Mouse (Mus musculus): ENCODE data around the gene Jmjd8. TPM values are rescaled to one million over a fixed set of nuclear protein-coding genes. Genes with fewer than 3 reads are reported as not detected.

The Jmjd8 gene
- total and polyA plus RNA-seq, 2 experiments from 2014 or later = 26.2 to 32.2 TPM

DNA sequence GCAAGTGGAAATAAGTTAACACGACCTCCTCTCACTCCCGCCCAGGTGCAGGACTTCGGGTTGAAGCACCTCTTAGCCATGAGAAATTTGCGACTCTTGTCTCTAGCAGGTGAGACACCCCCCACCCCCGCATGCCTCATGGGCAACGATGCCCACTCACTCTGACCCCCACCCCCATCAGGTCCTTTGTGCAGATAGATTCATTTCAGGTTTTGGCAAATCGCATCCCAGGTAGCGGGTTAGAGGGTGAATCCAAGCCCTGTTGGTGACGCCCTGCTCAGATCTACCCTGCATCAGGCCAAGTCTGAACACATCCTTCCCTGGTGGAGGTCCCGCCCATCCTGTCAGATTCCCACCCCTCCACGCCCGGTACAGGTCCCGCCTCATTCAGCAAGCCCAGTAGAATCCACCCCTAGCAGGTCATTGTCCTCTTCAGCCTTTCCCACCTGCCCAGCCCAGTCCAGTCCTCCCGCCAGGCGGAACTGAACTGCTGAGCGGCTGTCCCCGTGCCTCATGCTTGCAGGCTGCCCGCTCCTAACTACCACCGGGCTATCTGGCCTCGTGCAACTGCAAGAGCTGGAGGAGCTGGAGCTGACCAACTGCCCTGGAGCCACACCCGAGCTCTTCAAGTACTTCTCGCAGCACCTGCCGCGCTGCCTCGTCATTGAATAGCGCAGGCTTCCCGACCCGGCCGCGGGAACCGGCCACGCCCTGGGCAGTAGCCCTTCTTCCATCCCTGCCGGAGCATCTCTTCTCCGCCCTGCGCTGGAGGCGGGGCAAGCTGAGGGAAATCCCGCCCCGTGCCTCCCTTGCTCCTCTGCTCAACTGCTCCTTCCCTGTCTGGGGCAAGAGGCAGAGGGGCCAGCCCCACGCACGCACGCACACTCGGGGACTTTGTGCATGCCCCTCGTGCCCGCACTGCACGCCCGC, 9.6 kb upstream of the Jmjd8 start:
- Histone ChIP-seq H3K9me3 (replicated peaks; ENCODE audit: control insufficient read depth, low read length) (no peaks in the 10 kb centered on the region), H3K4me1 (ENCODE audit: control insufficient read depth, insufficient read depth) (peaks cover 4% of the 10 kb centered on the region), H3K27ac (ENCODE audit: low read depth) (no peak overlapping the region), H3K4me2 (ENCODE audit: low read depth, low read length) (no peak overlapping the region), H3K36me3 (replicated peaks; ENCODE audit: control insufficient read depth, insufficient read depth, low read length) (no peaks in the 10 kb centered on the region), H3K9ac (replicated peaks; ENCODE audit: low read depth, low read length) (no peak overlapping the region), H3K27me3 (ENCODE audit: control insufficient read depth, insufficient read depth, low read length) (peaks cover 45% of the 10 kb centered on the region), H3K4me3 (ENCODE audit: low read depth, low read length) (no peak overlapping the region)
- TF ChIP-seq CTCF (IDR thresholded peaks at IDR 0.05; ENCODE audit: low read depth) = no peak
- no peak for TF ChIP-seq EP300 (IDR thresholded peaks at IDR 0.05; ENCODE audit: low read depth)
- WGBS = 6% methylated on average over 46 of the region's 46 CpGs
- ATAC-seq (ENCODE audit: insufficient read depth, low read depth) (no peak), DNase-seq (ENCODE audit: low spot score) (no peak)

DNA sequence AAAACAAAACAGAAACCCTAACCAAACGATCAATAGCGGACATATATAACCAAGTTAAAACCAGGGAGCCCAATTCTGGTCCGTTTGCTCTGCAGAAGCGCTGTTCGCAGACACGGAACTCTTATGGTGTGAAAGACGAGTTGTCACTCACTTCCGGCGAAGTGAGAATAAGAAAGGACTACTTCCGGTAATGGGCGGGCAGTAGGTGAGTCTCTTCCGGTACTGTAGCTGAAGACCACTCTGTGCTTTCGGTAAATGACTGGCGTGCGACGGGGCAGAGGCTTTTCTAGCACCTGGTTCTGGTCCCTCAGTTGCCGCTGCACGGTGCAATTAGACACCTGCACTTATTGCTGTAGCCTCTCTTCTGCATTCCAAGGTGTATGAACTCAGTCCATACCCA, 5.2 kb upstream of the Jmjd8 start, which contains the start of gene Wdr24:
Gene Wdr24 (plus strand): TSS at position 176 of the 400 bp plus-strand sequence.
- WGBS = under 1% methylated on average over 18 of the region's 18 CpGs
- peak; percentile 80 for ATAC-seq (ENCODE audit: insufficient read depth, low read depth)
- DNase-seq (ENCODE audit: low spot score) = peak; percentile 89
- Histone ChIP-seq H3K36me3 (replicated peaks; ENCODE audit: control insufficient read depth, insufficient read depth, low read length) (peaks cover 17% of the 10 kb centered on the region), H3K4me3 (ENCODE audit: low read depth, low read length) (peak within 1 kb of the TSS; percentile 69), H3K9me3 (replicated peaks; ENCODE audit: control insufficient read depth, low read length) (no peaks in the 10 kb centered on the region), H3K4me1 (ENCODE audit: control insufficient read depth, insufficient read depth) (peaks cover 13% of the 10 kb centered on the region), H3K27me3 (ENCODE audit: control insufficient read depth, insufficient read depth, low read length) (peaks cover 25% of the 10 kb centered on the region), H3K27ac (ENCODE audit: low read depth) (peak within 1 kb of the TSS; percentile 30; the same call in 1 of the 2 replicates), H3K4me2 (ENCODE audit: low read depth, low read length) (peak within 1 kb of the TSS; percentile 77), H3K9ac (replicated peaks; ENCODE audit: low read depth, low read length) (peak within 1 kb of the TSS; percentile 59)
- TF ChIP-seq EP300 (IDR thresholded peaks at IDR 0.05; ENCODE audit: low read depth) (no peak), CTCF (IDR thresholded peaks at IDR 0.05; ENCODE audit: low read depth) (no peak)

DNA sequence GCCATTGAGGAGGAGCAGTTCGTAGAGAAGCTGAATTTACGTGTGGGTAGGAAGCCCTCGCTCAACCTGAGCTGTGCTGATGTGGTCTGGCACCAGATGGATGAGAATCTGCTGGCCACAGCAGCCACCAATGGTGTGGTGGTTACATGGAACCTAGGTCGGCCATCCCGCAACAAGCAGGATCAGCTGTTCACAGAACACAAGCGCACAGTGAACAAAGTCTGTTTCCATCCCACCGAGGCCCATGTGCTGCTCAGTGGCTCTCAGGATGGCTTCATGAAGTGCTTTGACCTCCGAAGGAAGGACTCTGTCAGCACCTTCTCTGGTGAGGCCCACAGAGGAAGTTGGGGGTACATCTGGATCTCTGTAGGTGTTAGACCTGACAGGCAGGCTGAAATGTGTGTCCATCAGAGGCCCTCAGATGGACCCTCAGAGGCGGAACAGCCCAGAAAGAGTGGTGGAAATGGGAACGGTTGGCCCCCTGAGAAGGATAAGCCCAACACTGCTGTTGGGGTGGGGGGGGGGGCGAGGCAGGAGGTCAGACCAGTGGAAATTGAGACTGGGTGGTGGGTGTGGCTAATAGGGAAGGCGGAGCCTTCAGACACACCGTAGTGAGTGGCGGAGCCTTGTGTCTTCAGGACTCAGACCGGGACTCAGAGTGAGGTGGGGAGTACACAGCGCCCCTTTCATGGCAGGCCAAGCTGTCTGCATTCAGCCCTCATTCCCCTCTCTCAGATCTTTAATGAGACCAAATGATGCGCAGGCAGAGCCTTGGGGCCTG, 4.1 kb upstream of the Jmjd8 start:
- H3K4me3 ChIP-seq (ENCODE audit: low read depth, low read length) = peak overlapping the region; percentile 69; the same call in 1 of the 2 replicates
- WGBS = 67% methylated on average over 17 of the region's 17 CpGs
- no peak overlapping the region for H3K27ac ChIP-seq (ENCODE audit: low read depth)
- H3K36me3 ChIP-seq (replicated peaks; ENCODE audit: control insufficient read depth, insufficient read depth, low read length) = peaks cover 17% of the 10 kb centered on the region
- H3K9me3 ChIP-seq (replicated peaks; ENCODE audit: control insufficient read depth, low read length) = no peaks in the 10 kb centered on the region
- H3K9ac ChIP-seq (replicated peaks; ENCODE audit: low read depth, low read length) = no peak overlapping the region
- no peak for DNase-seq (ENCODE audit: low spot score)
- TF ChIP-seq CTCF (IDR thresholded peaks at IDR 0.05; ENCODE audit: low read depth) = no peak
- no peak for TF ChIP-seq EP300 (IDR thresholded peaks at IDR 0.05; ENCODE audit: low read depth)
- no peak for ATAC-seq (ENCODE audit: insufficient read depth, low read depth)
- H3K27me3 ChIP-seq (ENCODE audit: control insufficient read depth, insufficient read depth, low read length) = peaks cover 16% of the 10 kb centered on the region
- peak overlapping the region; percentile 77 for H3K4me2 ChIP-seq (ENCODE audit: low read depth, low read length)
- peaks cover 20% of the 10 kb centered on the region for H3K4me1 ChIP-seq (ENCODE audit: control insufficient read depth, insufficient read depth)

DNA sequence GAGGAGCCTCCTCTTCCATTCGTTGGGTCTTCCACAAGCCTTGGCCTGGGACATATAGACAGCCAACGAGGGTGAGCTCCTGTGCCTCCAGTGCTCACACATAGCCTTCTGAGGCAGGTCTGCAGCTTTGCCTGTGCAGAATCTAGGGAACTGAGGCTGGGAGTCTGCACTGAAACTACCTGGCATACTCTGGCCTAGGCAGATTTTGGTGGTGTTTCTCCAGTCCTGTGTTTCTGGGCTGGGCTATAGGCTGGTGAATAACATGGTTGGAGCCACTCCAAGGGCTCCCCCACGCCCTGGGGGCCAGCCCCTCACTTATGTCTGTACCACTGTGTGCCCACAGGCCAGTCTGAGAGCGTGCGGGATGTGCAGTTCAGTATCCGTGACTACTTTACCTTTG, 3.4 kb upstream of the Jmjd8 start:
- peaks cover 8% of the 10 kb centered on the region for H3K27me3 ChIP-seq (ENCODE audit: control insufficient read depth, insufficient read depth, low read length)
- DNase-seq (ENCODE audit: low spot score) = no peak
- no peak overlapping the region for H3K27ac ChIP-seq (ENCODE audit: low read depth)
- no peaks in the 10 kb centered on the region for H3K9me3 ChIP-seq (replicated peaks; ENCODE audit: control insufficient read depth, low read length)
- WGBS = 88% methylated on average over 6 of the region's 6 CpGs
- no peak overlapping the region for H3K9ac ChIP-seq (replicated peaks; ENCODE audit: low read depth, low read length)
- H3K4me1 ChIP-seq (ENCODE audit: control insufficient read depth, insufficient read depth) = peaks cover 23% of the 10 kb centered on the region
- H3K4me3 ChIP-seq (ENCODE audit: low read depth, low read length) = no peak overlapping the region
- no peak overlapping the region for H3K4me2 ChIP-seq (ENCODE audit: low read depth, low read length)
- peaks cover 20% of the 10 kb centered on the region for H3K36me3 ChIP-seq (replicated peaks; ENCODE audit: control insufficient read depth, insufficient read depth, low read length)
- ATAC-seq (ENCODE audit: insufficient read depth, low read depth) = no peak
- no peak for TF ChIP-seq EP300 (IDR thresholded peaks at IDR 0.05; ENCODE audit: low read depth)
- no peak for TF ChIP-seq CTCF (IDR thresholded peaks at IDR 0.05; ENCODE audit: low read depth)

DNA sequence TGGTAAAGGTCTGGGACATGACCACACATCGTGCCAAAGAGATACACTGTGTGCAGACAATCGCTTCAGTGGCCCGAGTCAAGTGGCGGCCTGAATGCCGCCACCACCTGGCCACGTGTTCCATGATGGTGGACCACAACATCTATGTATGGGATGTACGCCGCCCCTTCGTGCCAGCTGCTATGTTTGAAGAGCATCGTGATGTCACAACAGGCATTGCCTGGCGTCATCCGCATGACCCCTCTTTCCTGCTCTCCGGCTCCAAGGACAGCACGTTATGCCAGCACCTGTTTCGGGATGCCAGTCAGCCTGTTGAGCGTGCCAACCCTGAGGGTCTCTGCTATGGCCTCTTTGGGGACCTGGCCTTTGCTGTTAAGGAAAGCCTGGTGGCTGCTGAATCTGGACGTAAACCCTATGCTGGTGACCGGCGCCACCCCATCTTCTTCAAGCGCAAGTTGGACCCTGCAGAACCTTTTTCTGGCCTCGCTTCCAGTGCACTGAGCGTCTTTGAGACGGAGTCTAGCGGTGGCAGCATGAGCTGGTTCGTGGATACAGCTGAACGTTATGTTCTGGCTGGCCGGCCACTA, 2.6 kb upstream of the Jmjd8 start:
- no peak overlapping the region for H3K9ac ChIP-seq (replicated peaks; ENCODE audit: low read depth, low read length)
- WGBS = 92% methylated on average over 27 of the region's 27 CpGs

More for the DNA sequence above, 2.6 kb upstream of the Jmjd8 start:
- Histone ChIP-seq H3K4me2 (ENCODE audit: low read depth, low read length) (no peak overlapping the region), H3K27ac (ENCODE audit: low read depth) (no peak overlapping the region), H3K4me3 (ENCODE audit: low read depth, low read length) (no peak overlapping the region), H3K9me3 (replicated peaks; ENCODE audit: control insufficient read depth, low read length) (no peaks in the 10 kb centered on the region), H3K36me3 (replicated peaks; ENCODE audit: control insufficient read depth, insufficient read depth, low read length) (peaks cover 27% of the 10 kb centered on the region), H3K4me1 (ENCODE audit: control insufficient read depth, insufficient read depth) (peaks cover 26% of the 10 kb centered on the region), H3K27me3 (ENCODE audit: control insufficient read depth, insufficient read depth, low read length) (peaks cover 3% of the 10 kb centered on the region; the same call in 1 of the 2 replicates)
- ATAC-seq (ENCODE audit: insufficient read depth, low read depth) = no peak
- no peak for DNase-seq (ENCODE audit: low spot score)
- TF ChIP-seq CTCF (IDR thresholded peaks at IDR 0.05; ENCODE audit: low read depth) = no peak
- TF ChIP-seq EP300 (IDR thresholded peaks at IDR 0.05; ENCODE audit: low read depth) = no peak

All from heart, postnatal 0 days (tissue).